Mouse (Mus musculus) cortical plate, adult 2 months (tissue): ENCODE measurements around the gene Actr1b. TPM values are rescaled to one million over a fixed set of nuclear protein-coding genes. Genes with fewer than 3 reads are reported as not detected.

Experiments used
- H3K27ac ChIP-seq: fragments of 200-500 bp; 2 replicates; pipeline ENCODE4 v1.5.1; 2012; ENCODE audit warnings: low read length, control low read depth, inconsistent platforms; ENCODE audit not compliant: insufficient read depth
- H3K4me1 ChIP-seq: fragments of 200-500 bp; 2 replicates; pipeline ENCODE4 v1.6.1; 2011; ENCODE audit warnings: low read length; ENCODE audit not compliant: control insufficient read depth, insufficient read depth
- H3K4me3 ChIP-seq: fragments of 200-500 bp; 2 replicates; pipeline ENCODE4 v1.5.1; 2011; ENCODE audit warnings: mild to moderate bottlenecking, low read length, control low read depth; ENCODE audit not compliant: insufficient read depth
- CTCF ChIP-seq: fragments of 200-500 bp; IDR thresholded peaks from 2 replicates; pipeline ENCODE4 v1.5.1; 2011; ENCODE audit warnings: mild to moderate bottlenecking, control low read depth, low read length; ENCODE audit not compliant: insufficient read depth; ENCODE audit errors: extremely low read depth
- POLR2A ChIP-seq: fragments of 200-500 bp; IDR thresholded peaks from 2 replicates; pipeline ENCODE4 v1.6.1; 2011; ENCODE audit warnings: mild to moderate bottlenecking, low read length, control low read depth; ENCODE audit not compliant: insufficient read depth; ENCODE audit errors: extremely low read depth
- polyA plus RNA-seq: library from polyadenylated mRNA; depleted of rRNA; stranded (reverse); fragments of >200 nt; gene quantifications from 2 replicates; pipeline ENCODE4 v1.2.3, GENCODE M21; 2012

Gene Actr1b
- polyA plus RNA-seq, 1 experiment: 479 TPM

DNA sequence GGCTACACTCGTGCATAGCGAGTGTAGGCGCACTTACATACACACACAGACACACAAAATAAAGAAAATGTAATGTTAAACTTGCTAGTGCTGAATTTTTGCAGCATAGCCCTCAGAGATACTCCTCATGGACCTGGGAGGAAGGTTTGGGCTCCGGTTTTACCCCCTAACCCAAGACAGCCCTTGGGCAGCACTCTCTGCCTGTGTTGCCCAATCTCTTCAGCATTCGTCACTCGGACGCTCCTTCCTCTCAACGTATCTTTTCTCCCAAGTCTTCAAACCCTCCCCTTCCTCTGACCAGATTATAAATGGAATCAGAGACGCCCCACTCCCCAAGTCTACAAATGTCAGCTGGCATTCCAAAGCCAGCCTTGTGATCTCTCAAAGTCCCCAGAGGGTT lies 28.8 kb upstream of the Actr1b start:
- Histone ChIP-seq H3K4me1 (peaks cover 2% of the 10 kb centered on the region; the same call in 1 of the 2 replicates), H3K4me3 (no peak overlapping the region), H3K27ac (no peak overlapping the region)
- no peak for TF ChIP-seq POLR2A
- no peak for TF ChIP-seq CTCF

DNA sequence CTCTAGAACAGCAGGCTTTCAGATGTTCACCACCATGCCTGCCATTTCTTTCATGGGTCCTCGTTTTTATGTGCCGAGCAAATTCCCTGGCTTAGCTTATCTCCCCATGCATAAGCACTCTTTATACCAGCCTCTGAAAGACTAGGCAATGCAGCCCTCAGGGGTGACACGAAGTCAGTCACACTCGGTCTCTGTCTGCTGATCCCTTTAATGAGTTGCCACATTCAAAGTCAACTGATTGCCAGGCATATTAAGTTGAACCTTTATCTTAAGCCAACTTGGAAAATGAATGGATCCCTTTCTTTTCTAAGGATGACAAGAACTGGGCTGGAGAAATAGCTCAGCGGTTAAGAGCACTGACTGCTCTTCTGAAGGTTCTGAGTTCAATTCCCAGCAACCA lies 25.0 kb upstream of the Actr1b start:
- H3K4me3 ChIP-seq: no peak overlapping the region
- H3K27ac ChIP-seq: no peak overlapping the region
- no peak for TF ChIP-seq POLR2A
- TF ChIP-seq CTCF: no peak
- H3K4me1 ChIP-seq: peaks cover 2% of the 10 kb centered on the region; the same call in 1 of the 2 replicates

DNA sequence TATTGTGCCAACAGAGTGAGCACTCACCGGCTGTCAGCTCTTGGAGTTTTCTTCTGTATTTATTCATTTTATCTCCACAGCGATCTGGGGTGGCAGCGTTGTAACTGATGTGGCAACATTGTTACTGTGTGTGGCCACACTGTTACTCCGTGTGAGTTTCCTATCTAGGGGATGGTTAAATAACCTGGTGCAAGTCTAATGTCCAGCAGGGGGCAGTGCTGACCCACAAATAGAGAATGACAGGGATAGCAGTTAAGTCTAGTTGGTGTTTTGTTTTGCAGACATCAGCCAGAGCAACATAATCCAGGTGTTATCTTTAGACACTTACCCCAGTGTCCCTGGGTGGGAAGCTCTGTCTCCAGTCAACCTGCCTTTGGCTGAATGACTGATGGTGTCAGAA lies 23.1 kb upstream of the Actr1b start:
- no peak overlapping the region for H3K27ac ChIP-seq
- H3K4me1 ChIP-seq: no peaks in the 10 kb centered on the region
- TF ChIP-seq CTCF (peak; percentile 84), POLR2A (no peak)
- H3K4me3 ChIP-seq: no peak overlapping the region

DNA sequence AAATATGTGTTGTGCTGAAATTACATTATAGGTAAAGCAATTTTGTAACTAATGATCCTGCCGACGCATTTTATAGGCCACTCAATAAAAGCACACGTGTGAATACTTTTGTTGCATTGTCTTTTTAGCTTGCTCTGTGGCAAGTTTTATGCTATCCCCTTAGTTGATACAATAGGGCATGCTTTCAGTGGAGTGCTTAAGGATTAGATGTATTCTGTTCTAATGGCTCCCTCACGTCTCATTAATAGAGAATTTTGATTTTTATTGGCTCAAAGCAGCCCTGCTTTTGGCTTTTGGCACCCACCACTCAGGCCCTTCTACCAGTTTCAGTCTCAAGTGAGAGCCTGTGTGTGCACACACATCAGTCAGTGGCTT lies 9.8 kb upstream of the Actr1b start:
- H3K4me1 ChIP-seq: no peaks in the 10 kb centered on the region
- H3K4me3 ChIP-seq: no peak overlapping the region
- H3K27ac ChIP-seq: no peak overlapping the region
- no peak for TF ChIP-seq POLR2A
- TF ChIP-seq CTCF: no peak

DNA sequence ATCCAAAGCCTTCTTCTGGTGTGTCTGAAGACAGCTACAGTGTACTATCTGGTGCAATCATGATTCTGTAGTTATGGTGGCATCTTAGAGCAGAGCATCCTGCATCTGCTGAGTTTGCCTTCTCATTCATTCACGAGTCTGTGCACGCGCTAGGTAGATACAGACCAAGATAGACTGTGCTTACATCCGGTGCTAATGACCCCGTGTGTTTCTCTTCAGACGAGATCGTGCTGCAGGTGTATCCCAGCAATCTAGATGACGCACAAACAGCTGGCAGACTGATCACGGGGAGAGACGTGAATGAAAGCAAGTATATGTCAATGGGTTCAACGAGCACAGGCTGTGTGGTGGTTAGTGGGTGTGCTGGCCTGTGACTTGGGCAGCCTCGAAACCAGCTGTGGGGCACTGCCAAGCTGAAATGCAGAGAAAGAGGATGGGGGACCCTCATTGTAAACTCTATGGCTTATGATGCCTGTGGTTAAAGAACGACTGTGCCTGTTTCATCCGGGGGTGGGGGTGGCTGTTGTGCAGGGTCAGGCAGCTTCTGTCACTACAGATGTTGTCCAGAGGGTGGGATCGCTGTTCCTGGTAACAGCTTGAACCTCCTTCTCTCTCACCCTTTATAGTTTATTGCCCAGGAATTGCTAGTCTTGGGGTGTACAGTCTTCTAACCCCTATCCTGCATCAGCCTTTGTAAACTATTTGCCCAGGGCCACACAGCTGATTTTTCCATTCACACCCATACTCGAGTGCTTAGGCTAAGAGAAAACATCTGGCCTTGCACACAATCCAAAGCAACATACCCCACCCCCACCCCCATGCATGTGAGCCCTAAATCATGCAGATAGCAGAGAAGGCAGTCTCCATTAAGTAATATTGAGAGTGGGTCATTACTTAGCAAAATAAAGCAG lies 9.2 kb upstream of the Actr1b start:
- Histone ChIP-seq H3K4me3 (no peak overlapping the region), H3K27ac (no peak overlapping the region), H3K4me1 (no peaks in the 10 kb centered on the region)
- TF ChIP-seq POLR2A (no peak), CTCF (no peak)

DNA sequence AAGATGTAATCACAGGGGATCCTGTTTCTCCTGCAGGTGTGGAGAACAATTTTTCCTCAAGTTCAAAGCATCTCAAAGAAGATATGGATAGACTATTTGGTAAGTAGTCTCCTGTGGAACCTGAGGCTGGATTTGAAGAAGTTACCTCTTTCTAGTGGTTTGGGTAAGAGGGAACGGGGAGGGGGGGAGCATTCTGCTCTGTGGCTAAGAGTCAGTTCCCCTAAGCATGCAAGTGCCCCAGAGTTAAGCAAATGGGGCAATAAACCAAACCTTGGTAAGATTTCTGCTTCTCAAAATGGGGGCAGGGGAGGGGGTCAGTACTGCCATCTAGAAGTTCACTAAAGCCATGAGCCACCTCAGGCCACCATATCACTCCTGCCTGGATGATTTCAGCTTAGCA lies 4.6 kb upstream of the Actr1b start:
- TF ChIP-seq CTCF (no peak), POLR2A (no peak)
- no peak overlapping the region for H3K27ac ChIP-seq
- no peaks in the 10 kb centered on the region for H3K4me1 ChIP-seq
- no peak overlapping the region for H3K4me3 ChIP-seq

DNA sequence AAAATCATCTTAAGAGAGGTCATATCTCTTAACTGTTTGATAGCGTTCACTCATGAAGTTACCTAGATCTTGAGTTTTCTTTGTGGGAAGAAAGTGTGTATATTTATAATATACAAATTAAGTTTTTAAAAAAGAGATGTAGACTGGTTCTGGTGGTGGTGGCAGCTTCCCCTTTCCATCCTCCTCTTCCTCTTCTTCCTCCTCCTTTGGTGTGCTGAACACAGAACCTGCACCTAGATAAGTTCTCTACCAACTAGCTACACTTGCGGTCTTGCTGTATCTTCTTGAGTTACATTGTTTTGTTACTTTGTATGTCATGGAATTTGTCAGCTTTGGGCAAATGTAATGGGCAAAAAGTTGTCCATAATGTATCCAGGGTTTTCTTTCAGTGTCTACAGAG lies 3.1 kb downstream of the Actr1b start:
- peaks cover 2% of the 10 kb centered on the region; the same call in 1 of the 2 replicates for H3K4me1 ChIP-seq
- no peak overlapping the region for H3K4me3 ChIP-seq
- TF ChIP-seq POLR2A: no peak
- no peak for TF ChIP-seq CTCF
- H3K27ac ChIP-seq: no peak overlapping the region

DNA sequence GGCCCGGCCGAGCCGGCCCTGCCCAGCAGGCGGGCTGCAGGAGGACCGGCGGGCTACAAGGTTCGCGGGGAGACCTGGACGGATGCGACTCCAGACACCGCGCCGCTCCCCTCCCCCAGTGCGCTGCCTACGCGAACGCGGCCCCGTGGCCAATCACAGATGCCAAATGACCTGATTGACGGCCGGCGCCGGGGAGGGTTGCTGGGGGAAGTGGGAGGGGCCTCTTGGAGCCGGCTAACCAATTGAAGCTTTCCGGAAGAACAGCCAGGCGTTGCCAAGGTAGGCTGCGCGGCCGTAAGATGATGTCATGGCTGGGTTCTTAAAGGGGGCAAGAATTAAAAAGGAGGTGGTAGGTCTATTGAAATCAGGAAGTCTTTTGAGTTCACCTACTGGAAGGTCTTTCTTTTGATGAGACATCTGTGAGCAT lies 4.4 kb downstream of the Actr1b start, which contains the start of gene 4933424G06Rik:
TSS of gene 4933424G06Rik (plus strand) at position 296 of the 427 bp plus-strand sequence.
- peak; percentile 89 for TF ChIP-seq POLR2A
- TF ChIP-seq CTCF: no peak
- H3K4me1 ChIP-seq: peaks cover 2% of the 10 kb centered on the region; the same call in 1 of the 2 replicates
- peak within 1 kb of the TSS; percentile 86 for H3K4me3 ChIP-seq
- peak within 1 kb of the TSS; percentile 80 for H3K27ac ChIP-seq

DNA sequence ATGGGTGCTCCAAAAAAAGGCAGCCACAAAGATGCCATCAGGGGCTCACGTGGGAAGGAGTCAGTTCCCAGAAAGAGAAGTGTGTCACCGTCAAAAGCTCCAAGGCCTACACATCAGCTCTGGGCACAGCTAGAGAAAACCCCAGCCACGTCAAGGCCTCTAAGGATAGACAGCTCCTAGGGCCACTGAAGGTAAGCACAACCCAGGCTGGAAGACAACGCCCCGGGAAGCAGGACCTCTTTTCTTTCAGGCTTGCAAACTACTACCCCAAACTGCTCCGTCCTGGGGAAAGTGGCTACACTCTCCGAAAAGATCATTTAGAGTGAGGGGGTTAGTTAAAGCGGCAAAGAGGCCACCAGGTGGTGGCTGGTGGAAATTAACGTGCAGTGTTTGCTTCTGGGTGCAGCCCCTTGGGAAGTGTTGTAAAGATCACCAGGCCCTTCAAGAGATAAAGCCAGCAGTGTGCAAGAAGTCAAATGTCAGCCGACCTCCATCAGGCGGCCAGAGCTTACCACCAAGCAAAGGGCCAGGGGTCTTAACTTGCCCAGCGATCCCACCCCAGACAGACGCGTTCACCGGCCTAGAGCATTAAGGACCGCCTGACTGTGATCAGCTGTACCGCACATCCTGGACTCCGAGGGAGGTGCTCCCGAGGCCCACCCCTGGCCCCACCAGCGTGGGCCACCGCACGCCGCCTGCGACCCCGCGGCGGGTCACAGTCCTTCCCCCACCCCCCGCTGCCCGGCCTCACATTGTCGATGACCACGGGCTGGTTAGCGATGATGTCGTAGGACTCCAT lies 5.0 kb downstream of the Actr1b start:
- Histone ChIP-seq H3K4me1 (peaks cover 2% of the 10 kb centered on the region; the same call in 1 of the 2 replicates), H3K27ac (peak overlapping the region; percentile 80), H3K4me3 (peak overlapping the region; percentile 86)
- TF ChIP-seq CTCF: peak; percentile 21; the same call in 1 of the 2 replicates
- peak; percentile 13; the same call in 1 of the 2 replicates for TF ChIP-seq POLR2A
